Mouse (Mus musculus) neural tube, embryonic 14.5 days (tissue): Measurements from ENCODE around the gene Sat2. TPM values are rescaled to one million over a fixed set of nuclear protein-coding genes. Genes with fewer than 3 reads are reported as not detected.
"Not testable (repeated sequence)": the region's sequence is repeated elsewhere in the genome, so short reads cannot be mapped to it uniquely, and the experiment has no call there.

ENCODE experiments used
- ATAC-seq: fragments of 200-750 bp; cut with Nextera tagmentation; 2 replicates; pipeline ENCODE4 v1.8.0; 2017; ENCODE audit warnings: low read depth, mild to moderate bottlenecking, moderate TSS enrichment, moderate library complexity
- H3K27ac ChIP-seq: fragments of 300-500 bp; sonication (generic); 2 replicates; pipeline ENCODE4 v1.5.1; 2014; ENCODE audit warnings: low read depth, mild to moderate bottlenecking, control low read depth, low read length, moderate library complexity, mixed read lengths
- H3K27me3 ChIP-seq: fragments of 300-500 bp; sonication (generic); 2 replicates; pipeline ENCODE4 v1.6.1; 2014; ENCODE audit warnings: low read length; ENCODE audit not compliant: control insufficient read depth, insufficient read depth
- H3K36me3 ChIP-seq: fragments of 300-500 bp; sonication (generic); 2 replicates; pipeline ENCODE4 v1.6.1; 2014; ENCODE audit warnings: low read length, mixed read lengths; ENCODE audit not compliant: control insufficient read depth, insufficient read depth
- H3K4me1 ChIP-seq: fragments of 300-500 bp; sonication (generic); 2 replicates; pipeline ENCODE4 v1.6.1; 2014; ENCODE audit warnings: low read length; ENCODE audit not compliant: control insufficient read depth, insufficient read depth
- H3K4me2 ChIP-seq: fragments of 300-500 bp; sonication (generic); 2 replicates; pipeline ENCODE4 v1.6.1; 2014; ENCODE audit warnings: mild to moderate bottlenecking, low read depth, low read length, control low read depth
- H3K4me3 ChIP-seq: fragments of 300-500 bp; sonication (generic); 2 replicates; pipeline ENCODE4 v1.5.1; 2014; ENCODE audit warnings: low read depth, low read length, control low read depth, mixed read lengths
- H3K9ac ChIP-seq: fragments of 300-500 bp; sonication (generic); replicated peaks from 2 replicates; pipeline ENCODE4 v1.6.1; 2014; ENCODE audit warnings: low read depth, mild to moderate bottlenecking, control low read depth, low read length, mixed read lengths
- H3K9me3 ChIP-seq: fragments of 300-500 bp; sonication (generic); 2 replicates; pipeline ENCODE4 v1.6.1; 2016; ENCODE audit warnings: low read length; ENCODE audit not compliant: control insufficient read depth
- WGBS: fragments of 180-500 bp; shearing (Covaris S2); extraction: QIAGEN DNeasy Blood & Tissue Kit; methylation state at CpG from one replicate; pipeline ENCODE4 v1.1.7; 2014; 5-methylcytosine and 5-hydroxymethylcytosine counted together
- polyA plus RNA-seq: library from polyadenylated mRNA; unstranded; fragments of >200 nt; fragmentation: Nextera tagmentation; extraction: Ambion mirVana; gene quantifications from 2 replicates; pipeline ENCODE4 v1.2.1, GENCODE M21; 2014

Sat2 gene
- polyA plus RNA-seq, 1 experiment from 2014 or later = 25.1 TPM

DNA sequence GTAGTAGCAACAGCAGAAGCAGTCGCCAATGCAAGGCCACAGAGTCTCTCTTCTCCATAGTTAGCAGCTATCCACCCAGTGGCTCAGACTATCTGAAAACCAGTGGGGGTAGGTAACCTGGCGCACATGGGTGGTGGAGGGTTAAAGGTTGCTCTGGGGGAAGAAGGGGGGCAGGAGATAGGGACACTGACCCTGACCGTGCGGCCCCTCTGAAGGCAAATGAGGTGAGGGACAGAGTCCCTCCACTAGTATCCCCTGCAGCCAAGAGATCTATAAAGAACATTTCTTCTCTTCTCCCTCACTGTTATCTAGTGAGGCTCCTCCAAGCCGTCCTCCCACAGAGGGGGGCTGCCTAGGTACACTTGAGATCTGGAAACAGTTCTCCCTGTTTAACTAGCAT, 4.0 kb upstream of the Sat2 start, which contains the start of gene Shbg:
Gene Shbg (minus strand): TSS at position 101 of the 400 bp plus-strand sequence.
- Histone ChIP-seq H3K27me3 (no peaks in the 10 kb centered on the region), H3K9ac (no peak within 1 kb of the TSS), H3K4me1 (peaks cover 3% of the 10 kb centered on the region), H3K27ac (no peak within 1 kb of the TSS), H3K4me2 (no peak within 1 kb of the TSS), H3K4me3 (no peak within 1 kb of the TSS), H3K36me3 (no peaks in the 10 kb centered on the region), H3K9me3 (no peaks in the 10 kb centered on the region)
- no peak for ATAC-seq
- WGBS = 76% methylated on average over 5 of the region's 5 CpGs

DNA sequence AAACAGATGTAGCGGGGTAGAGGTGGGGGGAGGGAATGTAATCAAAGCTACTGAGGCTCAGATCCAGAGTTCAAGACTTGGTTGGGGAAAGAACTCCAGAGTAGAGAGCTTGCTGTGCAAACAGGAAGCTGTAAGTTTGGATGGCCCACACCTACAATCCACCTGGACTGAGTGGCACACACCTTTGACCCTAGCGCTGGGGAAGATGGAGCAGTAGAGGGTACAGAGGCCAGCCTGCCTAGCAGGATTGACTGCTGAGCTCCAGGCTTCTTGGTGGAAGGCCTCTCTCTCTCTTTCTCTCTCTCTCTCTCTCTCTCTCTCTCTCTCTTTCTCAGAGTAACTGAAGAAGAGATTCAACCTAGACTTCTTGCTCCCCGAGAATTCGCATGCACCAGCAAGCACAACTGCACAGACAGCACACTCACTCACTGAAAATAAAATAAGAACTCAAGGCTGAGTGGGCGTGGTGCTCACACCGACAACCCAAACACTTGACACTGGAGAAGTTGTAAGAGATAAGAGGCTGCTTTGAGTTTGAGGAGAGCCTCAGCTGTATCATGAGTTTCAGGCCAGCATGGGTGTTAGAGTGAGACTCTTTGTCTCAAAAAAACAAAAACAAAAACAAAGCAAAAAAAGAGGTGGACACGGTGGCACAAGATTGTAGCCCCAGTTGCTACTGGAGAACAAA, 1.3 kb upstream of the Sat2 start:
- no peak for ATAC-seq
- no peaks in the 10 kb centered on the region for H3K36me3 ChIP-seq

DNA sequence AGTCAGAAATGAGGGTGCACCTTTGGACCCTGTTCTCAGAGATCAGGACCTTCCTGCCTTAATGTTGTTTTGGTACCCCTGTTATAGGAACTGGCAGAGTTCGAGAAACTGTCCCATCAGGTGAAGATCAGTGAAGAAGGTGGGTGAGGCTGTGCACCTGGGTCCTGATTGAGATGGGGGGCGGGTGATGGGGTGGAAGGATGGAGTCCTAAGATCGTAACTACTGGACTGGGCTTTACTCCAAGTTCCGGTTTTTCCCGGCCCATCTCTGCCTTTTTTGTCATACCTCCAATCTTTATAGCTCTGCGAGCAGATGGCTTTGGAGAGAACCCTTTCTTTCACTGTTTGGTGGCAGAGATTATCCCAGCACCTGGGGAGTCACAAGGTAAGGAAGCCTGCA, 582 bp downstream of the Sat2 start:
- no peaks in the 10 kb centered on the region for H3K36me3 ChIP-seq
- H3K9me3 ChIP-seq = no peaks in the 10 kb centered on the region
- peak overlapping the region; percentile 50 for H3K4me3 ChIP-seq
- no peak; the same call in 1 of the 2 replicates for ATAC-seq
- H3K4me1 ChIP-seq = peaks cover 8% of the 10 kb centered on the region
- peak overlapping the region; percentile 89 for H3K4me2 ChIP-seq
- peak overlapping the region; percentile 78 for H3K9ac ChIP-seq
- WGBS = 30% methylated on average over 6 of the region's 6 CpGs
- H3K27ac ChIP-seq = peak overlapping the region; percentile 77
- no peaks in the 10 kb centered on the region for H3K27me3 ChIP-seq

More for the DNA sequence above, 1.3 kb upstream of the Sat2 start:
- Histone ChIP-seq H3K4me1 (peaks cover 8% of the 10 kb centered on the region), H3K27ac (no peak overlapping the region), H3K9me3 (no peaks in the 10 kb centered on the region), H3K4me2 (no peak overlapping the region), H3K4me3 (no peak overlapping the region), H3K27me3 (no peaks in the 10 kb centered on the region), H3K9ac (no peak overlapping the region)
- 92% methylated on average over 7 of the region's 7 CpGs for WGBS

DNA sequence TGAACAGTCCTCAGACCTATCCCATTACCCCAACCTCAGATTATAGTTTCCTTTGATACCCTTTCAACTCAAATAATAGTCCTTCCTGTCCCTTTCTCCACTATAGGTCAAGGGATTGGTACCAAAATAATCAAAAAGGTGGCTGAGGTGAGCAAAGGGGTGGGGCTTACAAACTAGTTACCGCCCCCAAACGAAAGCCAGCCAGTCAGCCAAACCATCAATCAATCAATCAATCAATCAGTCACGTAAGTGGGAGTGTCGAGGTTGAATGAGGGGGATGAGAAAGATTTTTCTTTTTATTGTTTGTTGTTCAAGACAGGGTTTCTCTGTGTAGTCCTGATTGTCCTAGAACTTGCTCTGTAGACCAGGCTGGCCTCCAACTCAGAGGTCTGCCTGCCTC, 1.2 kb downstream of the Sat2 start:
- Histone ChIP-seq H3K4me3 (peak overlapping the region; percentile 50), H3K9ac (peak overlapping the region; percentile 78; the same call in 1 of the 2 replicates), H3K27ac (no peak overlapping the region), H3K4me1 (peaks cover 8% of the 10 kb centered on the region), H3K9me3 (no peaks in the 10 kb centered on the region), H3K4me2 (peak overlapping the region; percentile 89), H3K36me3 (no peaks in the 10 kb centered on the region), H3K27me3 (no peaks in the 10 kb centered on the region)
- 63% methylated on average over 4 of the region's 4 CpGs for WGBS
- no peak for ATAC-seq

DNA sequence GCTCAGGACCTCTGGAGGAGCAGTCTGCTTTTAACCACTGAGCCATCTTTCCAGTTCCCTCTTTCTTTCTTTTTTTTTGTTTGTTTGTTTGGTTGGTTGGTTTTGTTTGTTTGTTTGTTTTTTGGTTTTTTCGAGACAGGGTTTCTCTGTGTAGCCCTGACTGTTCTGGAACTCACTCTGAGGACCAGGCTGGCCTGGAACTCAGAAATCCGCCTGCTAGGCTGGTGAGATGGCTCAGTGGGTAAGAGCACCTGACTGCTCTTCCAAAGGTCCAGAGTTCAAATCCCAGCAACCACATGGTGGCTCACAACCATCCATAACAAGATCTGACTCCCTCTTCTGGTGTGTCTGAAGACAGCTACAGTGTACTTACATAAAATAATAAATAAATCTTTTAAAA, 2.5 kb downstream of the Sat2 start:
- H3K9me3 ChIP-seq, H3K27me3 ChIP-seq, H3K4me1 ChIP-seq, ATAC-seq, H3K9ac ChIP-seq, H3K4me3 ChIP-seq, H3K27ac ChIP-seq, H3K36me3 ChIP-seq, H3K4me2 ChIP-seq: not testable (repeated sequence)
- WGBS = 86% methylated on average over 2 of the region's 2 CpGs

DNA sequence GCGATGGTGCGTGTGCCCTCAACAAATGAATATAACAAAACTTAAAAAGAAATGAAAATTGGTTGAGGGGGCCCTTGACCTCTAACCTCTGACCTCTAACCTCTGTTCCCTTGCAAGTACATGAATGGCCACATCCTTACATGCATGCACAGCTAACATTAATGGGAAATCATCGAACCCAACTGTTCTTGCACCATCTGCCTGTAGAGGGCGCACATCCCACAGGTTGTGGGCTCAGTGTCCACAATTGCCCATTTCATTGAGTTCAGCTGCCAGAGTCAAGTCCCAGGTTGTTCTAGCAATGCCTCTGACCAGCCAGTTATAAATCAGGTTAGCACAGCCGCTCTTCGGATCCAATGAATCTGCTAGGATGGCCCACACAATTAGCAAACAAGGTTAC, 6.5 kb downstream of the Sat2 start:
- Histone ChIP-seq H3K9me3 (no peaks in the 10 kb centered on the region), H3K4me3 (no peak overlapping the region), H3K27me3 (no peaks in the 10 kb centered on the region), H3K4me1 (no peaks in the 10 kb centered on the region), H3K27ac (no peak overlapping the region), H3K9ac (no peak overlapping the region), H3K4me2 (no peak overlapping the region), H3K36me3 (no peaks in the 10 kb centered on the region)
- no peak for ATAC-seq
- WGBS = 34% methylated on average over 6 of the region's 6 CpGs

DNA sequence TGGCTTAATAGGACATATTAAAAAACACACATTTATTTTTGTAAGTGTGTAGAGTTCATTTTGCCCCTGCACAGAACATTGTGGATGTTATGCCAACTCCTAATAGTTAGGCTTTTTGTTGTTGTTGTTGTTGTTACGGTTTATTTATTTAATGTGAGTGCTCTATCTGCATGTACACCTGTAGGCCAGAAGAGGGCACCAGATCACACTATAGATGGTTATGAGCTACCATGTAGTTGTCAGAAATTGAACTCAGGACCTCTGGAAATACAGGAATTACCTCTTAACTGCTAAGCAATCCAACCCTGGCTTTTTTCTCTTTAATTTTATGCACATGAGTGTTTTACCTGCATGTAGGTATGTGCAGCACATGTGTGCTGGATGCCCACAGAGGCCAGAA, 8.0 kb downstream of the Sat2 start:
- Histone ChIP-seq H3K4me1 (peaks cover 9% of the 10 kb centered on the region), H3K27ac (no peak overlapping the region), H3K27me3 (no peaks in the 10 kb centered on the region), H3K9ac (no peak overlapping the region), H3K9me3 (no peaks in the 10 kb centered on the region), H3K36me3 (no peaks in the 10 kb centered on the region), H3K4me2 (no peak overlapping the region), H3K4me3 (no peak overlapping the region)
- WGBS = 64% methylated on average over 1 of the region's 1 CpGs
- no peak for ATAC-seq

DNA sequence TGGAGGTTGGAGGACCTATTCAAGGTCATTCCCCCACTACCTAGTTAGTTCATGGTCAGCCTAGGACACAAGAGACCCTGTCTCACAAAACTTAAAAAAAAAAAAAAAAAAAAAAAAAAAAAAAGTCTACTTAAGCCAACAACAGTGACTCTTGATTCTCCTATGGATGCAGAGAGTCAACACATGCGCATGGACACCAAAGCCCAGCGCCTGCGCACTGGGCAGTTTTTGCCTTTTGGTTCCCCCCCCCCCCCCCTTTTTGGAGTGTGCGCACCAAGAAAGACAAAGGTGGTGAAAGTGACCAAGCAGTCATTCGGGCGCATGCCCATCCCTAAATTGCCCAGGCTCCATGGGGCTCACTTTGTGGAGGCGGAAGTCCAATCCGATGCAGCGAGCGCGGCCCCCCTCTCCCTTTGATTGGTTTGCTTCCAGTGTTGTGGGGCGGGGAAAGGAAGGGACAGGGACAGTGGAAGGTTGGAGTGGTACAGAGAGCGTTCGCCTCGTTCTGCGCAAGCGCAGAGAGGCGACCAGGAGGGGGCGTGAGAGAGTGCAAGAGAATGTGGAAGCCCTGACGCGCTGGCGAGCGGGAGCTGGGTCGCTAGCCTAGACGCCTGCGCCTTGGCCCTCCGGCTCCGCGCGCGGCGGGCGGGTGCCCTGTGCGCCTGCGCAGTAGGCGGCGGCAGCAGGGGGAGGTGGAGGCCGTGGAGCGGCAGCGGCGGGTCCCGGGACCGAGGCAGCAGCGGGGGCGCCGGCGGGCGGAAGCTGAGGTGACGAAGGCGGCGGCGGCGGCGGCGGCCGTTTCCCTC, 10.7 kb downstream of the Sat2 start, which contains the start of gene Fxr2:
Gene Fxr2 (plus strand): TSS at position 707 of the 806 bp plus-strand sequence.
- peak; percentile 98 for ATAC-seq
- Histone ChIP-seq H3K27ac (peak within 1 kb of the TSS; percentile 94), H3K4me3 (peak within 1 kb of the TSS; percentile 89), H3K27me3 (no peaks in the 10 kb centered on the region), H3K4me1 (peaks cover 18% of the 10 kb centered on the region), H3K4me2 (peak within 1 kb of the TSS; percentile 85), H3K36me3 (no peaks in the 10 kb centered on the region), H3K9me3 (no peaks in the 10 kb centered on the region), H3K9ac (peak within 1 kb of the TSS; percentile 95)
- under 1% methylated on average over 35 of the region's 56 CpGs for WGBS
